Mouse (Mus musculus): ENCODE measurements at regions not wholly inside any gene's neighbourhood (a gene's known extent, or its start where the extent isn't known, plus 50 kb on each side); places are given as distances from the start of the nearest gene placed in this dataset.

DNA sequence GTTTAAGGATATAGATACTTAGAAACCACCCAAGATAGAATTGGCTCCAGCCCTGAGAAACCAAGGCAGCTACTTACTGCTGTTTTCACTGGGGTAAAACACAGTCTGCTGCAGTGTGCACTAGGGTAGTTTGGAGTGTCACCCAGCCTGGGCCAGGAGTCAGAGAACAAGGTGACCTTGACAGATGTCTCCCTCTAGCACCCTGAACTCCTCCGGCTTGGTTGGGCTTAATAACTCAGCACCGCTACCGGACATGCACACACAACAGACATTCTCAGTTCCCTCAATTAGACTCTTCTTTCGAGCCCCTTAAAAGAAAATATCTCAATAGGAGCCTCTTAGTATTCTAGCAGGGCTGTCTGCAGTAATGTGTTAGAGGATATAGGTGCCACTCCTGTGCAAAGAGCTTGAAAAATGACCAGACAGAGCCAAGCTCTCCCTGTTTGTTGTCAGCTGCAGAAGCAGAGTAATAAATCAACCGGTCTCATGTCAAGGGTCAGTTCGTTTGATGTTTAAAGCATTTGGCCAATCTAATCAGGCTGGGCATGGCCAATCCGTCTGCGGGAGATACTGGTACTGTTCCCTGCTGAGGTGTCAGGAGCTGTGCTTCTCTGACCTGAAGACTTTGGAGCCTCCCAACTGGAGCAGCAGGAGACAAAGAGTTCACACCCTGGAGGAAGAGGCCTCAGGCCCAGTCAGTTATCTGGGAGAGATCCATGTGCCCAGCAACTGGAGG is 299.1 kb downstream of the Eipr1 start:
- peak; percentile 46 for DNase-seq

DNA sequence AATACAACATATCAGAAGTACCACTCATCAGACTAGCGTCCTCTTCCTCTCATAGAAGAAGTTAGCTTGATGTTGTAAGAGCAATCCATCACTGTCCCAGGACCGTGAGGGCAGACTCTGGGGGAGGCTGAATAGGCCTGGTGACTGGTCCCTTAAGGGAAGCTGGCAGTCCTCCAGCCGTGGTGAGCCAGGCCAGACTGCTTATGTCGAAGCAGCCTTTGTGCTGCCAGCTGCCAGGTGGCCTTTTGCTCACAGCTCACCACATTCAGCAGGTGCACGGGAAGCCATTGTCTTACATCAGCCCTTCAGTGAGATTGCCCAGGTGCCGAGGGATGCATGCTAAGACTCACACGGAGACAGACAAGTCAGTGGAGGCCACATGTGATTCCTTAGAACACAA is 302.8 kb downstream of the Eipr1 start:
- DNase-seq: peak; percentile 73

DNA sequence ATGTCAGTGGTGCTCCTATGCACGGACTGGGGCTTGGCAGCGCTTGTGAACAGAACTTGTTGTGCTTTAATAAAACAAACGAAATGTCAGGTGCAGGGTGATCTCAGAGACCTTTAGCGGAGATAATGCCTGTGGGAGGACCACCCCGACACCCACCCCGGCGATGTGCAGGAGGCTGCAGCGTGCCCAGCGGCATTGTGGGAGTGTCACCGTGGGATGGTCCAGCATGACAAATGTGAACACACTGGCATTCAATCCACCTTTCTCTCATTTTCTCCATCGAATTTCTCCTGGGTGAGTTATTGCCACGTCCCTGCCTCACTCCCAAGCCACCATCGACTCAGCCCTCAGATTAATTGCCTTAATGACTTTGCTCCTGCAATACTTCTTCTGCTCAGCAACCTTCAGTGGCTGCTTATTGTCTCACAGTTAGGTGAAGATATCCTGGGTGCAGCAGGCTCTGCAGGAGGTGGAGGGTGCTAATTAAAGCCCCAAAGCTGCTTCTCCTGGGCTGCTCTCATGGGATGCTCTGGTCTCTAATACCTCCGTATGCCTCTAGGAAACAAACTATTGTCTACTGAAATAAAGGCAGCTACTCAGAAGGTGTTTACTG is 310.5 kb downstream of the Eipr1 start:
- no peak for DNase-seq

DNA sequence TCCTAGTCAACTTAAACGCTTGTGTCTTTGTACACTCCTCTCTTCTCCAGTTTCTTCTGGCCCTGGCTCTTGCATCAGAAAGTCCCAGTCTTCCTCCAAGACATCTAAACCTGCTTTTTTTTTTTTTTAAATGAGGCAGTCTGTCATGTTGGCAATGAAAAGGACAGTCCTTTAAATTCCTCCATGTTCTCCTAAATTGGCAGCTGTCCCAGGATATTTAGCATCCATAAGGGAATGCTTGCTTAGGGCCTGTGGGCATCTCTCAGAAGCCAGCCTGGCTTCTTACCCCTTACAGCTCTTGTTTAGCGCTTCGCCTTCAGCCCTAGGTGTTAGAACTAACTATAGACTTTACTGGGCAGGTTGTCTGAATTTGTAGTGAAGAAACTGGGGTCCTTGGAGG is 311.2 kb downstream of the Eipr1 start:
- DNase-seq: peak; percentile 21

DNA sequence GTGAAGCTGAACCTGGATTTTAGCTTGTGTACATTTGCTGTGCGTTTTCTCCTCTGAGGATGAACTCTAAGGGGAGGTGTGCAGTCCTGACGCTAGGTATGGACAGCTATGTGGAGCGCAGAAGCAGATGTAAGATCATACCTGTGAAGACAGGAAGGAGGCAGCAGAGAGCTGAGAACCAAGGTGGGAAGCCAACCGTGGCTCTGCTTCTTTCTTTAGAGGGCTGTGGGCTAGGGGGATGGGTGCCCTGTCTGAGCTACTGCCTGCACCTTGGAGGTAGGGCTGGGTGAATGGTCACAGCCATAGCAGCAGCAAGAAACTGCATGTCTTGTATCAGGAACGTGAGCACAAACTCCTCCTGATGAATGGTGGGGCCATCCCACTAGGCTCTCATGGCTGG is 316.6 kb downstream of the Eipr1 start:
- DNase-seq: peak; percentile 60

DNA sequence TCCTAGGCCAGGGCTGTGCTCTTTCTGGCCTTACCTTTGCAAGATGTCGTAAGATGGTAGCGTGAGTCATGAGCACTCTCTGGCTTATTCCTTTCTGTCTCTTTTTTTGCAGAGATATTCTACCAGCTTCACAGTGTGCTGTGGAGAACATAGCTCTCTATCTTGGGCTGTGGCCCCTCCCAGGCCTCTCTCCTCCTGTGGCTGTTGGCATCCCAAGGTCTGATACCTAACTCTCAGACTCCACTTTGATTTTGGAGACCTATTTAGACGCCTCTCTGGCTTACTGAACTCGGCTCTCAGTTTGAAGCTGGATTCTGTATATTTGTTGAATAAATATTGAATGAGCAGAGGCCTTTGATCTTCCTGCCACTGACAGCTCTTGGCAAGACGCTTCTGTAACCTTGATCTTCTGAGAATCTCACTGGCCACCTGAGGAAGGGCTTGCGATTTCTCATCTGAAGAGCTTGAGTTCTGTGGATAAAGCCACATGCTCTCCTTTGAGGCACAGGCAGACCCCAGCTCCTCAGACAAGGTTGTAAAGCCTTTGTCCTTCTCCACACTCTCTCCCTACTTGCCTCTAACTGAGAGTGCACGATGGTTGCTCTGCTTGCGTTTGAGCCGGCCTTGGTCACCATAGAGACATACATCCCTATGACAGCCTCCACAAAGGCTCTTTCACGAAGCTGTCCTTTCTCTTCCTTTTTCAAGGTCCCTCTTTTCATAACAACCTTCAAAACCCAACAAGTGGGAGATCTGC is 323.7 kb downstream of the Eipr1 start:
- DNase-seq: peak; percentile 45

DNA sequence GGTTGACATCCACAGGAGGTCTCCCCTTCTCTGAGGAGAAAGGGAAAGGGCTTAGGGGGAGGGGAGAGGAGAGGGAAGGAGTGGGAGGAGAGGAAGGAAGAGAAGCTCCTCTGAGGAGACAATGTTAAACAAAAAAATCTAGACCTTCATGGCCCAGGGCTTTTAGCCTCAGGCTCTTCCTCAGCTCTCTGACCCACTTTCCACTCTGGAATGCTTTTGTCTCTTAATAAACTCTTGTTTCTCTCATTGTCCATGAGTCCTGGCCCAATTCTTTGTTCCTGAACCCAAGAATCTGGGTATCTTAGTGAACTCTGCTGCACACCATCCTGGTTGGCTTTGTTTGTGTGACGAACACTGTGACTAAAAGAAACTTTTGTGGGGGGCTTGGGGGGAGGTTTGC is 325.0 kb downstream of the Eipr1 start:
- peak; percentile 11 for DNase-seq

DNA sequence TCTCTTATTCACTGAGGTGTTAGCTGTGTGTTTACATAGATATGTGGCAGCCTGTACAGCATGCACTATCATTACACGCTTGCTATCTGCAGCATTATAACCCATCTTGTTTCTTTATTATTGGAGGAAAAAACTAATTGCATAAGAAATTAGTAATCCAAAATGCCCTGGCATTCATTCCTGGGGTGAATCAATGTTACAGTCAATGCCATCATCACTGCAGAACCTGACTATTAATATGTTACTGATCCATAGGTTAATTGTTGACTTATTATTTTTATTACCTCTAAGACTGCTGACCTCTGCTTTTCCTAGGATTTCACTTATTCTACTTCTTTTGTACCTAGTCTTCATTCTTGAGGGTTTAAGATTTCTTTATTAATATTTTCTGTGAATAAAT is 327.4 kb downstream of the Eipr1 start:
- no peak for DNase-seq

DNA sequence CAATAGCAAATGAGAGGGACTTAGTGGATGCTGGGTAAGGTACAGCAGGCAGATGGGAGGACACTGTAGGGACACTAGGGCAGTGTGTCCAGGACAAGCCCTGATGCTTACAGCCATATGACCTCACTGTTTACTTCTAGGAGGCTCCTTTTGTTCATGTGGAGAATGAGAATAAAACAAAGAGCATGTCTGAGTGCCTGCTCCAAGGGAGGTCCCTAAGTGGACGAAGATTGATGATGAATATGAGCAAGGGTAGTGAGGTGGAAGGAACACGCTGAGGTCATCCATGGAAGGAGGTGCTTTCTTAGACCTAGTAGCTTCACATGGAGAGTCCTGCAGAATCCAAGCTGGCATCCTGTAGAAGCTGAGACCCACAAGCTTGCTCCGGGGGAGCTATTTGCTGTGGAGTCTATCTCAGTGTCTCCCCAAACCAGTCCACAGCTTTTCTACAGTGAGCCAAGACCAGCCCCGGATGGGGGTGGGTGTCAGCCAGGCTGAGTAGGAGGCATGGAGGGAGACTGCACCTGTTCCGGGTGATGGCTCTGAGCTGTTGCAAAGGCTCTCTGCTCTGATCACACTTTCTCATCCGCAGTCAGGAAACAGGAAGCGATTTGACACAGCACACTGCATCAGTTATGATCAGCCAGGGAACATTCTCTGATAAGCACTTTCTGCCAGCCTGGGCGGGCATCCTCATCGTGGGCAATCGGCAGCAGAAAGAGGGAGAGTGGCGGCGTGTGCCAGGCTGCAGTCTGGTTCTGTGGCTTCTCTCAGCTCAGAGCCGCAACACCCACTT is 332.0 kb downstream of the Eipr1 start:
- peak; percentile 79 for DNase-seq

DNA sequence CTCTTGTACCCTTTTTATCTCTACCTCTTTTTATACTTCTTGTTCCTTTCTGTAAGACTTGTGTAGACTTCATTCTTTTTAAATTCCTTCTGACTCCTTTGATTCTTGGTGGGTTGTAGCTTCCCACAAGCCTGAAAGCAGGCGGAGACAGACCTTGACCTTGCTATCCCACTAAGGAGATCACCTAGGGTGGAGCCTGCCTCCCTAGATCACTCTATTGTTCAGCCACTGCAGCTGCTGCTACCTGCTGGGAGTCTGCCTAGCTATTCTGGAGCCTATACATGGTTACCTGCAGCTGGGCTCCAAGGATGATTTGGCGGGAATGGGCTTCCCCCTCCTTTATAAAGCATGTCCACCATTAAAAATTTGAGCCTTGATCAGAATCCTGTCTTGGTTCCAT is 335.6 kb downstream of the Eipr1 start:
- DNase-seq: peak; percentile 40

DNA sequence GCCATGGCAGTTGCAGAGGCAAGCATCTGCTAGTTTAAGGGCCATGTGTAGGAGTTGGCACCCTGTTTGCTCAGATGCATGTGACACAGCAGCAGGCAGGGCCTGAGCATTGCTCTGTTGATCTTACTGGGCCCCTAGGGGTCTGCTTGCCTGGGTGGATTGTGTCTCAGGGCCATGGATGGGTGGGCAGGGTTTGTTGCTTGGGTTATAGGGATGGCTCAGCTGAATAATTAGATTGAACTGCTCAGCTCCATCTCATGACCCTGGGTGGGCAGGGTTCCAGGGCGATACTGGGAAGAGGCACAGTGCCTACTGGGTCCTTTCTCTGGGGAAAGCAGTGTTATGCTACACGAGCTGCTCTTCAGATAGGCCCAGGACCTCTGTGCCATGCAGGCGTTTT is 338.0 kb downstream of the Eipr1 start:
- peak; percentile 85 for DNase-seq

DNA sequence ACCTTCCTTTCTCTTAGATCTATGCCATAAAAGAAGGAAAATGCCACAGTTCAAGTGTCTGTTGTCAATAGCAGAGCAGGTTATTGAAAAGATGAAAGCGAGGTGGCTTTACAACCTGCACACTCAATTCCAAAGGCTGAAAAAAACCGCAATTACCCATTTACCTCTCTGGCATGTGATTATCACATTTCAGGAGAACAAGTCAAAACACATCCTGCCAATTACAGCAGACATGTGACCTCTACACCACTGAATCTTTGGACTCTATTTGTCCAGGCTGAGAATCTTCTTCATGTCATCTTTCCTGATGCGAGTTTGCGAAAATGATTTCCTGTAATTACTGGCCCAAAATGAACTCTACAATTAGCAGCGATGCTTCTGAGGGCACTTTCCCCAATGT is 338.8 kb downstream of the Eipr1 start:
- peak; percentile 12 for DNase-seq

DNA sequence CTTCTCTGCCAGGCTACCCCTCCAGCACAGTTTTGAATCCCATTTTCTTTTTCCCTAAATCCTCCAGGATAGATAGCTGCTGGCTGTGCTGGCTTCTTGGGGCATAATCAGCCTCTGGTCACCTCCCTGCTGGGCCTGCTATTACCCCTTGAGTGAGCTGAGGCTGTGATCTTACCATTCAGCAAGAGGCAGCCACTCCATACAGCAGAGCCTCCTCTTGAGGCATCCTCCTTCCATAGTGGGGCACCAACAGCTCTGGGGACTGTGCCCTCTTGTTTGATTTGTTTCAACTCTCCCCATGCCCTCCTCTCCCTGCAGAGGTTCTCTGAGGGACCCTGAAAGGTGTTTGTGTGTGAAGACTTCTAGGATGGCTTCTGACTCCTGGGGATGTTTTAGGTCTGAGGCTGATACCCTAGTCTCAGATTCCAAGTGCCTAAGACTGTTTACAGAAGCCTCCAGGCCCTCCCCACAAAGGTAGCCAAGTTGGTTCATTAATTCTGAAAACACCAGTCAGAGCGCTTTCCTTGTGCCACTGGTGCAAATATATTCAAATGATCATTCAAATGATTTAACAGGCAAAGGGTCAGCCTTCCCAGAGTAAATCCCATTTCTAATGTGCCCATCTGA is 343.9 kb downstream of the Eipr1 start:
- DNase-seq: peak; percentile 65

DNA sequence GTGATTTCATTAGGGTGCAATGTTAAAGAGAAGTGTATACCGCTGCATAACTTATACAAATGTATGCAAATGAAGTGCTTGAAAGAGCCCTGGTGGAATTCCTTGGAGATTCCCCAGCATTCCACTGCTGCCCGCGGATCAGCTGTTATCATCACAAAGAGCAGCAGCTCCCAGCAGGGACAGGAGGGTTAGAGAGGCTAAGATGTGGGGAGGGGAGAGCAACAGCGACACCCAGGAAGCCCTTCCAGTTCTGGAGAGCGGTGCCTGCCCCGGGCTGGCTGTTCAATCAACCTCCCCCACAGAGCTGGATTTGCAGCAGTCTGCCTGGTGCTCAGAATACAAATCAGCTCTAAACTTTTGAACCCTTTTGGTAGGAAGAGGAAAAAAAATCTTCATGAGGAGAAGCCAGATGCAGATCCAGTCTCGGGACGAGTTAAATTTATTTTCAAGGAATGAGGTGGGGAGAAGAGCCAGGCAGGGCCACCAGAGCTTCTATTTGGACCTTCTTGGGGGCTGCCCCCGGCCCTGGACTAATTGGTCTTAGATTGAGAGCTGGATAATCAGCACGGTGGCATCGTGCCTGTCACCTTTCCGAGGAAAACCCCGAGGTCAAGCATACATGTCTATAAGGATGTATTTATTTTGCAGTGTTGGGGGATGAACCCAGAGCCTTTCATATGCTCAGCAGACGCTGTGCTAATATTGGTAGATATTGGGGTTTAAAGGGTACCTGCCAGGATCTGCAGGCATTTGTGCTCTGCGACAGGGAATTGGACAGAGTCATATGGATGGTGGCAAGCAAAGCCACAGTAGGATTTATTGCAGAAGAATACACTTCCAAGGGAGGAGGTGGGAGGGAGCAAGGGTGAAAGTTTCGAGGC is 344.7 kb downstream of the Eipr1 start:
- peak; percentile 85 for DNase-seq

DNA sequence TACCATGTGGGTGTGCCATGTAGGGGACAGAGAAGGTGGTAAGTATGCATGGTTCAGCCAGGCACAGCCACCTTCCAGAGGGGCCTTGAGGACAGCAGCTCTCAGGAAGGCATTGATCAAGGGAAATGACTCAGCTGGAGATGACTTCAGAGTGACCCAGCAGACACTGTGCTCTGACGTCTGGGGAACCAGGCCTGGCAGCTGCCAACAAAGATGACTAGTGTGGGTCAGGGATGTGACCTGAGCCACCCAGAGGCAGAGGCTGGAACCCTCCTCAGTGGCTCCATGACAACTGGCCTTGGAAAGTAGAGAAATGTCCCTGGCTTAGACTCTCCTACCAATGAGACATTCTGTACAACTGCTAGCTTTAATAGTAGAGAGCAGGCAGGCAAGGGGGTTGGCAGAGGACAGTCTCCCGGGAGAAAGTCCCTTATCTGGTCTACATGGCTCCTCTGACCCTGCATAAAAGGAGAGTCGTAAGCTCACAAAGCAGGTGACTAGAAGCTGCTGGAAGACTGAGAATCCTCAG is 348.5 kb downstream of the Eipr1 start:
- peak; percentile 66 for DNase-seq

DNA sequence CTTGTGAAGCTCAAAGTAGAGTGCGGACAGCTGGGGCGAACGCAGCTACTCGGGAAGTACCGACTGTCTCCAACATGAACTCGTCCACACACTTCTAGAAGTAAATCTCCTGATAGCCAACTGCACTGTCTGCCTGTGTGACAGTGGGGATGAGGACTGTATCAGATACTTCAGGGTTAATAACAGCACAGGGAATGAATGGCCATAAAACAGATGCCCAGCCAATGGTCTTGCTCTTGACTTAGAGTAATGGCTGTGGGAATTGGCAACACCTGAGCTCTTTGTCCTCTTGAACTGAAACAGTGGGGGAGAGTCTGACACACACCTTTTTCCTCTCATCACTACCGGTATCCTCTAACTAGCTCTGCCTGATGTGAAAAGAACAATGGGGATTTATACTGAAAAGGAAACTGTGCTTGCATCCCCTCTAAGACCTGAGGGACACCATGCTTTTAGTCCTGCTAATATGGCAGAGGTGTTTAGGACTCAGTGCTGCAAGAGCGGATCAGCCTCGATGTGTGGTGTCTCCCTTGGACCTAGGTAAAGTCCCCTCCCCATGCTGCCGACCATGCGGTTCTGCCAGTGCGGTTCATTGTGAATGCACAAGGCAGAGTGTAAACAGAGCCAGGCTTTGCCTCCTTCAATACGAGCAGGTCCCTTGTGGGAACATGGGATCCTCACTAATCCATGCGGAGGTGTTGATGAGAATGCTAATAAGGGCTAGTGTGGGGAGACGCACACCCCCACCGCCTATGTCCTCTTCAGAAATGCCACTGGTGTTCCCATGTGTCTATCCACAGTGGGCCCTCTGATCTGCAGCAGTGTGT is 355.5 kb downstream of the Eipr1 start:
- no peak for DNase-seq

DNA sequence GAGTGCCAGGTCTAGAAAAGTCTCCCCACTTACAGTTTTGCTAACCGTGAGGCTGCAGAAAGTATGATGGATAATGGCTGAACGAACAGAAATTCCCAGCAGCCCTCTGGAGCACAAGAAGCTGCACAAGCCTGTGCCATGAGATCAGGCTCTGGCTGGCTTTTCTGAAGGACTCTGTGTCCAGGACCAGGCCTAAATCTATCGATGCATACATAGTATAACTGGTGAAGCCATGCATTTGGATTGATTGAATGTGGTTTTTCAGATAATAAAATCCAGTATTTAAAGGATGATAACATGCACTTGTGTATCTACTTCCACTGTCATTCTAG is 356.1 kb downstream of the Eipr1 start:
- no peak for DNase-seq

DNA sequence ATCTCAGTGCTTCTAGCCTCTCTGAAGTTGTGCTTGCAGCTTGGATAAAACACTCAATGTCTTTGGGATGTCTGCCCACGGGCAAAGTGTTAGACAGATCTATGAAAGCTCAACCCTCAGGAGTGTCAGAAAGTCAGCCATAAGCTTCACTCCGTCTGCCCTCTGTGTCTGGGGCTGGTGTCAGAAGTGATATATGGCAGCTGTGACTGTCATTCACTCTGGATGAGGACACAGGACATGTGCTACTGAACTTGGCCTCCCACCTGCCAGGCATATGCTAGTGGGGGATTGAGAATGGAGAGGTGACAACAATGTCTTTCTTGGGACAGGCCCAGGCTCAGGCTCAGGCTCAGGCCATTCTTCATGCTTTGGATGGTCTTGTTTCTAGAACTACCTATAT is 366.7 kb downstream of the Eipr1 start:
- DNase-seq: no peak

DNA sequence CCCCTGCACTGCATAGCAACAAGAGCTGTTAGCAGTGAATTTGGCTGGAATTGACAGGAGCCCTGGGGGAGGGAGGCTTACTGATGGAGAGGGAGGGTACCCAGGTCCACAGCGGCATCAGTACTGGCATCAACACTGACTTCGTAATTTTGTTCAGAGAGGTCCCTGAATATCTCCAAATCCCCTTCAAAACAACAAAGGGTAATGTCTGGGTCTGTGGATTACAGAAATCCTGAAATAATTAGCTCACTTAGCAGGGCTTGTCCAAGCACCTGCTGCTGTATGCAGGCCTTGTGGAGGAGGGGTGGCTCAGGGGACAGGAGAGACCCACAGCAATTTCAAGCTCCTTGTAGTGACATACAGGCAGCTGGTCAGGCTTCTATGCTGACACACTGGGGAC is 369.6 kb downstream of the Eipr1 start:
- DNase-seq: no peak

DNA sequence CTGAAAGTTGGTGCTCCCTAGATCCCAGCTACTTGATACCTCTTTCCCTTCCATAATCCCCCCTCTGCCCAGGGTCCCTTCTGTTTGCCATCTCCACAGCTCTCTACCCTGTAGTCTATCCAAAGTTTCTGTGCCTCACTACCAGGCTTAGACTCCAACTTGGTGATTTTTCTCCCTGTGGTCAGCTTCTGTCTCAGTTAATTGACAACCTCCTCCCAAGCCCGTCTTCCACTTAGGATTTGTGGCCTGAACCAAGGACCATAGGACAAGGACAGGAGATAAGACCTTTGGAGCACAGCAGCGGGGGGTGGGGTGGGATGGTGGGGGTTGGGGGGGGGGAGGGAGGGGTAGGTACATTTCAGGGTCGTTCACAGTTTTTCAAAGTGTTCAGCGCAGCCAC is 371.3 kb downstream of the Eipr1 start:
- DNase-seq: no peak

Data from heart, adult 11 months (tissue).